Mouse (Mus musculus): ENCODE measurements at regions not wholly inside any gene's neighbourhood (a gene's known extent, or its start where the extent isn't known, plus 50 kb on each side); places are given as distances from the start of the nearest gene placed in this dataset.
A peak's percentile ranks its signal among the peaks of the same experiment; 100 is the strongest.

GRCm38 (mm10) chr17:89681798-89682197, 228.5 kb downstream of the Gm10184 start:
- Histone ChIP-seq H3K9me3 (ENCODE audit: control insufficient read depth, low read length) (no peaks in the 10 kb centered on the region), H3K9ac (ENCODE audit: low read depth, low read length, severe bottlenecking) (no peak overlapping the region), H3K36me3 (ENCODE audit: control insufficient read depth, insufficient read depth, low read length) (no peaks in the 10 kb centered on the region), H3K4me2 (replicated peaks; ENCODE audit: low read depth, low read length, severe bottlenecking) (no peak overlapping the region), H3K27ac (replicated peaks; ENCODE audit: low read depth, low read length) (no peak overlapping the region), H3K4me3 (replicated peaks; ENCODE audit: low read length) (no peak overlapping the region), H3K27me3 (ENCODE audit: control insufficient read depth, insufficient read depth, low read length) (no peaks in the 10 kb centered on the region), H3K4me1 (ENCODE audit: control insufficient read depth, insufficient read depth, low read length) (no peaks in the 10 kb centered on the region)
- DNase-seq (ENCODE audit: low spot score), result no peak
- WGBS, result 54% methylated on average over 3 of the region's 3 CpGs
- TF ChIP-seq POLR2A (IDR thresholded peaks at IDR 0.05; ENCODE audit: borderline replicate concordance, extremely low read depth, insufficient read depth, insufficient read length), result no peak
- no peak for ATAC-seq (ENCODE audit: low FRiP score, low read depth)

DNA sequence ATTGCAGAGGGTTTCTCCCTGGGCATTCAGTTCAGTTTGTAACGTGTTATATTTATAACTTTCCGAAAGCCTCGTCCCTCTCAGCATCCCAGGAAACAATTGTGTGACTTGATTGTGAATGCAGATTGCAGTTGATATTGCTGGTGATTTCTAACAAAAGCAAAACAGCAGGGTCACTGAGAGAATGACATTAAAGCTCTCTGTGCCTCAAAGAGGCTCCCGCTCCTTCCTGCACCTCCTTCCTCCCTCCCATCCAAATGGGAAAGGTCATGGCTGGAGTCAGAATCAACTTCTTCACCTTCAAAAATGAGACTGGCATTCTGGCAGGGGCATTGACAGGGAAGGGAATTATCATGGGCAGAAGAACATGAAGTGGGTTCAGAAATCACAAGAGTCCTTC, 251.9 kb downstream of the Gm10184 start:
- ATAC-seq (ENCODE audit: low FRiP score, low read depth) (no peak), DNase-seq (ENCODE audit: low spot score) (no peak)
- 77% methylated on average over 4 of the region's 4 CpGs for WGBS
- no peaks in the 10 kb centered on the region for H3K36me3 ChIP-seq (ENCODE audit: control insufficient read depth, insufficient read depth, low read length)
- H3K4me2 ChIP-seq (replicated peaks; ENCODE audit: low read depth, low read length, severe bottlenecking), result no peak overlapping the region
- no peaks in the 10 kb centered on the region for H3K4me1 ChIP-seq (ENCODE audit: control insufficient read depth, insufficient read depth, low read length)
- H3K27ac ChIP-seq (replicated peaks; ENCODE audit: low read depth, low read length), result no peak overlapping the region
- TF ChIP-seq POLR2A (IDR thresholded peaks at IDR 0.05; ENCODE audit: borderline replicate concordance, extremely low read depth, insufficient read depth, insufficient read length), result no peak
- no peak overlapping the region for H3K9ac ChIP-seq (ENCODE audit: low read depth, low read length, severe bottlenecking)
- H3K9me3 ChIP-seq (ENCODE audit: control insufficient read depth, low read length), result no peaks in the 10 kb centered on the region
- H3K4me3 ChIP-seq (replicated peaks; ENCODE audit: low read length), result no peak overlapping the region
- no peaks in the 10 kb centered on the region for H3K27me3 ChIP-seq (ENCODE audit: control insufficient read depth, insufficient read depth, low read length)

DNA sequence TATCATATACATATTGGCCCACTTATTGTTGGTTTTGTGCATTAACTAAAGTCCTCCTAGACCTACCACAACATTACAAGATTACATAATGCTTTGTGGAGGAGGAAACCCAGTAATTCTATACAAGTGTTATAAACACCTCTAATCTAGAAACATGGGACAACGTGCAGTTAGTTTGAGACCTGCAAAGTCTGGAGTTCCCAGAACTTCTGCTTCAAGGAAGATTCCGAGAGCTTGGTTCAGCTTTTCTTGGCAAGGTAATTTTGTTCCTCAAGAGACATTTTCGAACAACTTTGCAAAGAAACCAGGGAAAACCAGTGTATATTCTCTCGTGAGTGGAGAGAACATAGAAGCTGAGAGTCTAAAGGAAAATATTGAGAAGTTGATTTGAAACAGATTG, 254.0 kb downstream of the Gm10184 start:
- no peak overlapping the region for H3K27ac ChIP-seq (replicated peaks; ENCODE audit: low read depth, low read length)
- no peak for ATAC-seq (ENCODE audit: low FRiP score, low read depth)
- DNase-seq (ENCODE audit: low spot score), result no peak
- WGBS, result 67% methylated on average over 4 of the region's 4 CpGs
- H3K9ac ChIP-seq (ENCODE audit: low read depth, low read length, severe bottlenecking), result no peak overlapping the region
- no peaks in the 10 kb centered on the region for H3K4me1 ChIP-seq (ENCODE audit: control insufficient read depth, insufficient read depth, low read length)
- H3K4me3 ChIP-seq (replicated peaks; ENCODE audit: low read length), result no peak overlapping the region
- TF ChIP-seq POLR2A (IDR thresholded peaks at IDR 0.05; ENCODE audit: borderline replicate concordance, extremely low read depth, insufficient read depth, insufficient read length), result no peak
- no peak overlapping the region for H3K4me2 ChIP-seq (replicated peaks; ENCODE audit: low read depth, low read length, severe bottlenecking)
- no peaks in the 10 kb centered on the region for H3K27me3 ChIP-seq (ENCODE audit: control insufficient read depth, insufficient read depth, low read length)
- no peaks in the 10 kb centered on the region for H3K36me3 ChIP-seq (ENCODE audit: control insufficient read depth, insufficient read depth, low read length)
- H3K9me3 ChIP-seq (ENCODE audit: control insufficient read depth, low read length), result no peaks in the 10 kb centered on the region

DNA sequence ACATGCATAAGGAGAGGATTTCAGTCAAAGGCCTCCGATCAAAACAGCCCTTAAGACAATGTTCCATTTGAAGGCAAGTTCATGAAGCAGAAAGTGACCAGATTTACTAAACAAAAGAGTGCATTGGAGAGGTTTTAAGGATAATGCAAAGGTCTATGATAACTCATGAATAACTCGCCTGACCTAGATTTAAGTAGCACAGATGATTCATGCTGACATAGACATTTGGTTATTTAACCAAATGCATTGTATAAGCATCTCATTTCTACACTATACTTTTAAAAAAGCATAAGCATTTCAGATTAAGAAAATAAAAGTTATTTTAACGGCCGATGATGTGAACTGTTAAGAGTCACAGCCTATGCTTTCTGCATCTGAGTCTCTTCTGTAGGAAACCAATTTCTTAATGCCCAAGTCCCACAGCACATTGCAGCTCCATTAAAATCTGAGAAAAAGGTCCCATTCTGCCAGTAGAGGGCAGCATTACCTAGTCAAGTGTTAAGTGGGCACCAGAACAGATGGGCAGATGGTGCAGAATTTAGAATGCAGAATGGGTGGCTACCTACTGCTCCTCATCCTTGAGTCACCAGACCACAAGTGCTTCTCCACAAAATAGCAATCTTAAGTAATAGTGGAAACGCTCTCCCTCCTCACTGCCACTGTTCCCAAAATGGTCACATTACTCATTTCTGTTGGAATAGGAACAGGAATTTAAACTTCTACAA, 256.0 kb downstream of the Gm10184 start:
- no peak overlapping the region for H3K4me3 ChIP-seq (replicated peaks; ENCODE audit: low read length)

DNA sequence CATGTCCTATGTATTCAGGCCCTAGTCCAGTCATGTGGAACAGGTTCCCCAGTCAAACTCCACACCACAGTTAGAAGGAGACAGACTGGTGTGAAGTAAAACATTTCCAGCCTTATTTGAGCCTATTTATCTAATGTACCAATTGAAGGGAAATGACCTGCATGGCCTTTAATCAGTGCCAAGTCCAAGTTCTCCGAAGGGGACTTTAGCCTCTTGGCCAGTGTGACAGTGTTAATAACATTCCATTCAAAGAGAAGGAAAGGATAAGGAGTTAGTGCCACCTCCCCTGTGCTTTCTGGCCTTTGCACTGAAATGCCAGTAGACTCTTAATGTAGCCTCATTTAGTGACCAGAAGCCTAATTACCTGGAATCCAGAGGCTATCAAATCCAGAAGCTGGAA, 264.2 kb downstream of the Gm10184 start:
- no peak overlapping the region for H3K4me3 ChIP-seq (replicated peaks; ENCODE audit: low read length)
- no peaks in the 10 kb centered on the region for H3K36me3 ChIP-seq (ENCODE audit: control insufficient read depth, insufficient read depth, low read length)
- H3K4me2 ChIP-seq (replicated peaks; ENCODE audit: low read depth, low read length, severe bottlenecking), result no peak overlapping the region
- H3K27ac ChIP-seq (replicated peaks; ENCODE audit: low read depth, low read length), result no peak overlapping the region
- WGBS, result 55% methylated on average over 1 of the region's 1 CpGs
- no peak overlapping the region for H3K9ac ChIP-seq (ENCODE audit: low read depth, low read length, severe bottlenecking)
- H3K9me3 ChIP-seq (ENCODE audit: control insufficient read depth, low read length), result no peaks in the 10 kb centered on the region
- H3K4me1 ChIP-seq (ENCODE audit: control insufficient read depth, insufficient read depth, low read length), result no peaks in the 10 kb centered on the region
- H3K27me3 ChIP-seq (ENCODE audit: control insufficient read depth, insufficient read depth, low read length), result no peaks in the 10 kb centered on the region
- no peak for DNase-seq (ENCODE audit: low spot score)
- TF ChIP-seq POLR2A (IDR thresholded peaks at IDR 0.05; ENCODE audit: borderline replicate concordance, extremely low read depth, insufficient read depth, insufficient read length), result no peak
- ATAC-seq (ENCODE audit: low FRiP score, low read depth), result no peak

More for the DNA sequence above, 256.0 kb downstream of the Gm10184 start:
- DNase-seq (ENCODE audit: low spot score) (peak; percentile 56), ATAC-seq (ENCODE audit: low FRiP score, low read depth) (peak; percentile 15; the same call in 1 of the 2 replicates)
- Histone ChIP-seq H3K27ac (replicated peaks; ENCODE audit: low read depth, low read length) (no peak overlapping the region), H3K27me3 (ENCODE audit: control insufficient read depth, insufficient read depth, low read length) (no peaks in the 10 kb centered on the region), H3K4me2 (replicated peaks; ENCODE audit: low read depth, low read length, severe bottlenecking) (no peak overlapping the region), H3K9me3 (ENCODE audit: control insufficient read depth, low read length) (no peaks in the 10 kb centered on the region), H3K4me1 (ENCODE audit: control insufficient read depth, insufficient read depth, low read length) (no peaks in the 10 kb centered on the region), H3K9ac (ENCODE audit: low read depth, low read length, severe bottlenecking) (no peak overlapping the region), H3K36me3 (ENCODE audit: control insufficient read depth, insufficient read depth, low read length) (no peaks in the 10 kb centered on the region)
- no peak for TF ChIP-seq POLR2A (IDR thresholded peaks at IDR 0.05; ENCODE audit: borderline replicate concordance, extremely low read depth, insufficient read depth, insufficient read length)
- WGBS, result 73% methylated on average over 5 of the region's 5 CpGs
